Mouse (Mus musculus) heart, adult 2 months (tissue): ENCODE data around the gene Itpr2. TPM values are rescaled to one million over a fixed set of nuclear protein-coding genes. Genes with fewer than 3 reads are reported as not detected.

Experiments used
- DNase-seq, 2 experiments: peaks; one replicate each; pipeline ENCODE4 v3.0.0; 2021
- H3K27ac ChIP-seq: fragments of 200-600 bp; 2 replicates; pipeline ENCODE4 v1.8.1; 2022
- H3K27me3 ChIP-seq: fragments of 200-500 bp; 2 replicates; pipeline ENCODE4 v1.6.1; 2012; ENCODE audit warnings: mild to moderate bottlenecking, low read length, inconsistent platforms, mixed read lengths; ENCODE audit not compliant: control insufficient read depth, insufficient read depth
- H3K36me3 ChIP-seq: fragments of 200-500 bp; 2 replicates; pipeline ENCODE4 v1.6.1; 2012; ENCODE audit warnings: low read length, inconsistent platforms; ENCODE audit not compliant: control insufficient read depth, insufficient read depth
- H3K4me1 ChIP-seq: fragments of 200-500 bp; 2 replicates; pipeline ENCODE4 v1.6.1; 2011; ENCODE audit warnings: low read length; ENCODE audit not compliant: control insufficient read depth, insufficient read depth
- H3K4me3 ChIP-seq: fragments of 200-600 bp; 2 replicates; pipeline ENCODE4 v1.8.1; 2022
- H3K79me2 ChIP-seq: fragments of 200-500 bp; replicated peaks from 2 replicates; pipeline ENCODE4 v1.6.1; 2012; ENCODE audit warnings: mild to moderate bottlenecking, inconsistent platforms, low read length, moderate library complexity, mixed read lengths; ENCODE audit not compliant: control insufficient read depth, insufficient read depth
- H3K9ac ChIP-seq: fragments of 200-500 bp; 2 replicates; pipeline ENCODE4 v1.6.1; 2012; ENCODE audit warnings: low read depth, mild to moderate bottlenecking, control low read depth, inconsistent platforms, low read length, mixed read lengths
- CTCF ChIP-seq: fragments of 200-600 bp; IDR thresholded peaks from 2 replicates; pipeline ENCODE4 v1.8.1; 2022; ENCODE audit warnings: antibody characterized with exemption, mild to moderate bottlenecking, moderate library complexity
- EP300 ChIP-seq: fragments of 200-500 bp; IDR thresholded peaks from 2 replicates; pipeline ENCODE4 v1.6.1; 2011; ENCODE audit warnings: low read depth, low read length, control low read depth; ENCODE audit not compliant: insufficient read depth
- POLR2A ChIP-seq: fragments of 200-500 bp; IDR thresholded peaks from 2 replicates; pipeline ENCODE4 v1.6.1; 2011; ENCODE audit warnings: mild to moderate bottlenecking, low read depth, low read length, control low read depth; ENCODE audit not compliant: insufficient read depth
- WGBS: fragments of 180-500 bp; shearing (Covaris S2); methylation state at CpG from one replicate; pipeline ENCODE4 v1.1.7; 2018; 5-methylcytosine and 5-hydroxymethylcytosine counted together
- intact Hi-C: fragments of 180-260 bp; cut with DNase I; formaldehyde crosslinking; loops from one replicate; pipeline ENCODE4 v1.15.1; 2025
- polyA plus RNA-seq: library from polyadenylated mRNA; depleted of rRNA; stranded (reverse); fragments of >200 nt; gene quantifications from 2 replicates; pipeline ENCODE4 v1.2.3, GENCODE M21; 2012
- total RNA-seq, 2 experiments: library from RNA; stranded (reverse); gene quantifications; 2 replicates each; pipeline ENCODE4 v1.2.3; 2021

Gene Itpr2
- total and polyA plus RNA-seq, 3 experiments = 6.6 to 23.7 (median 20.1) TPM

- DNase-seq = no peak
- H3K36me3 ChIP-seq = peaks cover 3% of the 10 kb centered on the region; the same call in 1 of the 2 replicates
- no peak overlapping the region for H3K27ac ChIP-seq
- intact Hi-C loops = no loop called here
- no peaks in the 10 kb centered on the region for H3K27me3 ChIP-seq
- peaks cover 5% of the 10 kb centered on the region for H3K79me2 ChIP-seq
- WGBS = 73% methylated on average over 3 of the region's 3 CpGs
- H3K4me1 ChIP-seq = peaks cover 12% of the 10 kb centered on the region
- no peak overlapping the region for H3K9ac ChIP-seq
- H3K4me3 ChIP-seq = no peak overlapping the region
- TF ChIP-seq POLR2A = no peak
- TF ChIP-seq EP300 = no peak
- TF ChIP-seq CTCF = no peak
Measured at GRCm38 (mm10) chr6:146488749-146489148, 13.3 kb downstream of the Itpr2 start.

- TF ChIP-seq CTCF (no peak), POLR2A (no peak), EP300 (no peak)
- H3K4me3 ChIP-seq = no peak overlapping the region
- H3K9ac ChIP-seq = no peak overlapping the region
- H3K27me3 ChIP-seq = no peaks in the 10 kb centered on the region
- intact Hi-C loops = no loop called here
- H3K36me3 ChIP-seq = peaks cover 5% of the 10 kb centered on the region; the same call in 1 of the 2 replicates
- no peak for DNase-seq
- H3K79me2 ChIP-seq = peaks cover 3% of the 10 kb centered on the region; the same call in 1 of the 2 replicates
- 63% methylated on average over 9 of the region's 9 CpGs for WGBS
- peaks cover 16% of the 10 kb centered on the region for H3K4me1 ChIP-seq
- no peak overlapping the region for H3K27ac ChIP-seq
Measured at GRCm38 (mm10) chr6:146487079-146487478, 14.9 kb downstream of the Itpr2 start.

- peaks cover 21% of the 10 kb centered on the region for H3K4me1 ChIP-seq
- WGBS = 32% methylated on average over 4 of the region's 4 CpGs
- H3K9ac ChIP-seq = no peak overlapping the region
- no peaks in the 10 kb centered on the region for H3K27me3 ChIP-seq
- intact Hi-C loops = no loop called here
- no peak for TF ChIP-seq POLR2A
- TF ChIP-seq CTCF = no peak
- TF ChIP-seq EP300 = no peak
- no peak overlapping the region for H3K4me3 ChIP-seq
- peaks cover 3% of the 10 kb centered on the region; the same call in 1 of the 2 replicates for H3K79me2 ChIP-seq
- DNase-seq = no peak
- H3K36me3 ChIP-seq = peaks cover 10% of the 10 kb centered on the region
- H3K27ac ChIP-seq = peak overlapping the region; percentile 50
Measured at GRCm38 (mm10) chr6:146486073-146486472, 15.9 kb downstream of the Itpr2 start.

- TF ChIP-seq POLR2A (no peak), EP300 (no peak), CTCF (no peak)
- H3K9ac ChIP-seq = no peak overlapping the region
- H3K27me3 ChIP-seq = no peaks in the 10 kb centered on the region
- 19% methylated on average over 6 of the region's 6 CpGs for WGBS
- H3K27ac ChIP-seq = peak overlapping the region; percentile 10; the same call in 1 of the 2 replicates
- H3K4me1 ChIP-seq = peaks cover 16% of the 10 kb centered on the region
- peaks cover 5% of the 10 kb centered on the region for H3K79me2 ChIP-seq
- no peak overlapping the region for H3K4me3 ChIP-seq
- intact Hi-C loops = no loop called here
- peak in 1 of 2 experiments; percentile 18 for DNase-seq
- peaks cover 16% of the 10 kb centered on the region for H3K36me3 ChIP-seq
Measured at GRCm38 (mm10) chr6:146481441-146481840, 20.6 kb downstream of the Itpr2 start.

GRCm38 (mm10) chr6:146480925-146481324, 21.1 kb downstream of the Itpr2 start:
- WGBS = 53% methylated on average over 3 of the region's 3 CpGs
- peaks cover 5% of the 10 kb centered on the region for H3K79me2 ChIP-seq
- H3K36me3 ChIP-seq = peaks cover 16% of the 10 kb centered on the region
- no peaks in the 10 kb centered on the region for H3K27me3 ChIP-seq
- H3K9ac ChIP-seq = no peak overlapping the region
- DNase-seq = no peak
- H3K27ac ChIP-seq = no peak overlapping the region; the same call in 1 of the 2 replicates
- no peak overlapping the region for H3K4me3 ChIP-seq
- no peak for TF ChIP-seq POLR2A
- no peak for TF ChIP-seq EP300
- no peak for TF ChIP-seq CTCF
- intact Hi-C loops = no loop called here
- peaks cover 15% of the 10 kb centered on the region for H3K4me1 ChIP-seq

GRCm38 (mm10) chr6:146478888-146479683, 22.9 kb downstream of the Itpr2 start:
- Histone ChIP-seq H3K27me3 (no peaks in the 10 kb centered on the region), H3K27ac (no peak overlapping the region), H3K36me3 (peaks cover 13% of the 10 kb centered on the region), H3K4me1 (peaks cover 14% of the 10 kb centered on the region), H3K4me3 (no peak overlapping the region), H3K9ac (no peak overlapping the region), H3K79me2 (peaks cover 5% of the 10 kb centered on the region)
- intact Hi-C loops = no loop called here
- no peak for TF ChIP-seq EP300
- no peak for TF ChIP-seq POLR2A
- no peak for TF ChIP-seq CTCF
- DNase-seq = no peak
- 69% methylated on average over 5 of the region's 5 CpGs for WGBS
